Mouse (Mus musculus): ENCODE data around the gene Kcnj10.

Gene Kcnj10

DNA sequence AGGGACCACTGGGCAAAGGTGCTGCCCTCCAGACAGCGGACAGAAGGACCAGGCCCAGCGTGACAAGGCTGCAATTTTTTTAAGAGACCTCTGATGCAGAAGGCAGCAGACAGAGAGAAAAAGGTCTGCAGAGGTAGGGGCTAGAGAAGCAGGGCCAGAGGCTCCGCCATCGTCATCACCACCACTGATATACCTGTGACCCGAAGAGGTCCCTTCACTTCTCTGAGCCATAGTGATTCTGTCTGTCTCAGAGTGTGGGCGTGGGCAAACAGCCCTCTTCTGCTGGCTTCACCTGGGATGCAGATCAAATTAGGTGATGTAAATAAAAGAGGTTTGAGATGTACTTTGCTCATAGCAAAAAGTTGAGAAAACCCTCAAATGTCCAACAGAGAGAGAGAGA, 11.4 kb upstream of the Kcnj10 start:
- no peak for DNase-seq (ENCODE audit: low read depth, low spot score)

DNA sequence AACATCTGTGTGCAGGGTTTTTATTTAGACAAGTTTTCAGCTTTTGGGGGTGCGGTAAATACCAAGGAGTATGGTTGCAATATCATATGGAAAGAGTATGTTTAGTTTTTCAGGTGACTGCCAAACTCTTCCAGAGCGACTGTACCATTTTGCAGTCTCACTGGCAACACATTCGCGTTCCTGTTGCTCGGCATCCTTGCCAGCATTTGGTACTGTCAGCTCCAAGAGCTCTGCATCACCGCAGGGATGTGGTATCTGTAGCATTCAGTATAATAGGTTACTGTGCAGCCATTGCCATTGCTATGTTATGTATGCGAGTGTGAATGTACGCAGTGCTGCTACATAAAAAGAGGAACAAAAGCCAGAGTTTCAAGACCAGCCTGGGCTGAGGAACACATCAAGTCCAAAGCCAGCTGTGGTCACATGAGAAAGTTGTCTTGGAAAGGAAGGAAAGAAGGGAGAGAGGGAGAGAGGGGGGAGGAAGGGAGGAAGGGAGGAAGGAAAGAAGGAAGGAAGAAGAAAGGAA, 9.5 kb upstream of the Kcnj10 start:
- no peak for DNase-seq (ENCODE audit: low read depth, low spot score)

DNA sequence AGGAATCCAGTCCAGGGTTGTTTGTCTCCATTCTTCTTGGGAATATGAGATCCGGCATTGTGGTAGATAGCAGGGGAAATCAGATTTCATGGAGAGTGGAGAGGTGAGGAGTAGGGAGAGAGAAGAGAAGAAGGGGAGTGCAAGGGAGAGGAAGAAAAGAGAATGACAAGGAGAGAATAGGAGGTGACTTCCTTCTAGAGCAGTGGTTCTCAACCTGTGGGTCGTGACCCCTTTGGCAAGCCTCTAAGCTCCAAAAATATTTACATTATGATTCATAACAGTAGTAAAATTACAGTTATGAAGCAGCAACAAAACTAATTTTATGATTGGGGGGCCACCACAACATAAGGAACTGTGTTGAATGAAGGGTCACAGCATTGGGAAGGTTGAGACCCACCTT, 8.1 kb upstream of the Kcnj10 start:
- DNase-seq (ENCODE audit: low read depth, low spot score): no peak

DNA sequence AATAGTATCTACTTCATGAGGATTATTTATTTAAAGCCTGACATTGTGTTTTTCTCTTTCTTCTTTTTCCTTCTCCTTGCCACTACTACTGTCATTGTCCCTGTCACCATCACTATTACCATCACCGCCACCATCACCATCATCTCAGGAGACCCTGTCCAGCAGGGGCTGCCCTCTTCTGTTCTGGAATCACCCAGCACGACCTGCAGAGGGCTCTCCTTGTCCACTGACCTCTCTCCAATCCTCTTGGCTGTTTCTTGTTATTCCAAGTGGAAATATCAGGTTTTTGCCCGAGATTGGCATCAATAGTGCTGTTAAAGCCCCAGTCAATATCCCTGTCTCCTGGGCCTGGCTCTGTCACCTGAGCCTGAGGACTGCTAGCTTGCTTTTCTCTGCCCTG, 7.5 kb upstream of the Kcnj10 start:
- no peak for DNase-seq (ENCODE audit: low read depth, low spot score)

DNA sequence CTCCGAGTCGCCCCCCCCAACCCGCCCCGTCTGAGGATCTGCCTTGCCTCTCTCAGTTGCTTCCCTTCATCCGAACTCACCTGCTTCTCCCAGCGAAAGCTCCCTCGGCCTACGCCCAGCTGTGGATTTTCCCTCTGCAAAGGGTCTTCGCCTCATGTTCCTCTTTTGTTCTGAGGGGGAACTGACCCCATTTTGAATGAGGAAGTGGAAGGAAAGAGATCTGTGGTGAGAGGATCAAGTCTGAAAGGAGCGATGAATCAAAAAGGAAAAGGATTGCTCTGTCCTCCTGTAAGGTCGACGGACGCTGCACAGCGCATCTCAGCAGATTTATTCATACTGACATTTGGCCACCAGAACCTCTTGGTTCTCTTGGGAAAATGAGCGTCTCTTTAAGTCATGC, 5.2 kb upstream of the Kcnj10 start:
- DNase-seq (ENCODE audit: low read depth, low spot score): no peak

DNA sequence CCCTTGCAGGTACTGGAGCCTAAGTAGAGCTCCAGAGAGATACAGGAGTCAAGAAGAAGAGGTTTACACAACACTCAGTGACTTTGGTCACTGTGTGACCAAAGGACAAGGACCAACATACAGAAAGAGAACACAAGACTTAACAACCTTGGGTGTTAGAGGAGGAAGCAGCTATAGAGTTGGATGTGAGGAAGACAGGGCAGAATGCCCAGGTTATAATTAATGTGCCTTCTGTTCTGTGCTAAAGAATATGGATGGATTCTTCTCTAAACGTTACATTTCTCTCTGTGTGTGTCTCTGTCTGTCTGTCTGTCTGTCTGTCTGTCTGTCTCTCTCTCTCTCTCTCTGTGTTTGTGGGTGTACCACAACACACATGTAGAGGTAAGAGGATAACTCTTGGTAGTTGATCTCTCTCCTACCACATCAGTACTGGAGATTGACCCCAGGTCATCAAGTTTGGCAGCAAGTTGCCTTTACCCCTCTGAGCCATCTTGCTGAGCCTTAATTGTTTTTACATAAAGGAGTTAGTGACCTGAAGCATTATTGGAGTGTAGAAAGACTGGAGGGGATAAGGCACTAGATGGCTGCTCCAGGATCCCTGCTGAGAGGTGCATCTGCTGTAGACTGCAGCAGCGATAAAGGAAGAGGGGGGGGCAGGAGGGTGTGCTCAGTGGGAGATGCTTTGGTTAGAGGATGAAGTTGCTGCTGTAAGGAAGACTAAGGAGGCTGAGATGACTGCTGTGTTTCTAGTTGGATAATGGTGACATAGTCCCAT, 3.4 kb upstream of the Kcnj10 start:
- DNase-seq (ENCODE audit: low read depth, low spot score): no peak

DNA sequence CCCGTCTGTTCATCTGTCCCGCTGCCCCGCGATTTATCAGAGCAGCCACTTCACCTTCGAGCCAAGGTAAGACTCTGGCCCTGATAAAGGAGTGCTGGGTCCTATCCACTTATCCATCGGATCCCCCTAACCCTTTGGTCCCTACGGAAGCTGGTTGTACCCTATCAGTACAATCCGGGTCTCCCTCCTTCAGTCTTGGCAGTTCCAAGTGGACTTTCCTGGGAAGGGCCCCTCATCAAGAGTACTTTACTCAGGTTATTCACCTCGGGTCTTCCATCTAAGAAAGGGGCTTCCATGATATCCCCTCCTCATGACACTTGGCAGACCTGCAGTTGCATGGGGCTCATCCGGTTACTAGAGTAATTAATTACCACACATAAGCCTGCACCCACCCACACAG, 376 bp downstream of the Kcnj10 start:
- no peak for DNase-seq (ENCODE audit: low read depth, low spot score)

DNA sequence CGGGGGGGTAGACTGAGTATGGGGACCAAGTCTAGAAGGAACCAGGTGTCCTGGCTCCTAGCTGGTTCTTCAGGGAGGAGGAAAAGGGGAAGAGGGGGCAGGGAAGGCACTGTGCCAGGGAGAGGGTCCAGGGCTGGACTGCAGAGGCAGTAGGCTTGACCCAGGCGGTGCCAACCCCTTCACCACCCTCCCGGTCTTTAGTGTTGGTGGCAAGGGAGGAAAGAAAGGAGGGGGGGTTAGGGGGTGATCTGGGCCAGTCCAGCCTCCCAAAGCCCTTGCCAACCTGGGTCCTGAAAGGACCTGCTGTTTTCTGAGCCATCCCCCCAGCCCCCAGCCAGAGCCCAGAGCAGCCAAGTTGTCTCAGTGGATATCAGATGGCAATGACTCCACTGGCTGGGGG, 1.7 kb downstream of the Kcnj10 start:
- peak; percentile 59 for DNase-seq (ENCODE audit: low read depth, low spot score)

DNA sequence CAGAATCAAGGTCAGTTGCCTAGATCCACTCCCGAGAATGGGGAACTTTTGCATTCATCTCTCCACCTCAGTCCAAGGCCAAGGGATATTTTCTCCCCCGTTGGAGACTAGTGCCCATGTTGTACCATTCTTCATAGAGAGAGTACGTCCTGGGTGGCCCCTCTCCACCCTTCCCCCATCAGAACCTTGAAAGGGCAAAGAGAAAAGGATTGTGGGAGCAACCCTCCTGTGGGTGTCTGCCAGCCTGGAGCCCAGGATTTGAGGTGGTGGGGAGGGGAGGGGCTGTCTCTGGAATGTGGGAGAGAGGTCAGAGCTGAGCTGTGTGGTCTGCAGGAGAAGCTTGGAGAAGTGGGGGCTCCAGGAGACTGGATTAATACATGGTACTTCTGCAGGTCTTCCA, 2.9 kb downstream of the Kcnj10 start:
- no peak for DNase-seq (ENCODE audit: low read depth, low spot score)

DNA sequence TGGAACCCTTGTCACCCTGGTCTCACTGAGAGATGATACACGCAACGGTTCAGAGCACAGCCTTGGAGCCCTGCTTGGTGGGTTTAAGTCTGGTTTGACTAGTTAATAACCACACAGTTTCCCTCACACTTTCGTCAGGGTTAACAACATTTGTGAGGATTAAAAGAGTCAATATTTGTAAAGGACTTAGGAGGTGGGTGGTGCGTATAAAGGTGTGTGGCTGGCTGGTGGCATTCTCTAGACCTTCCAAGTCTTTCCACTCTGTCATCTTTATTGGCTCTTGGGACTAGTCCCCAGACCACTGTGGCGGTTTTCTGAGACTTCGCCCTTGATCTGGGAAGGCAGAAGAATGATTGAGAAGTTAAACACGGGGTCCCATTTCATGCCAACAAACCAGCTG, 3.8 kb downstream of the Kcnj10 start:
- no peak for DNase-seq (ENCODE audit: low read depth, low spot score)

DNA sequence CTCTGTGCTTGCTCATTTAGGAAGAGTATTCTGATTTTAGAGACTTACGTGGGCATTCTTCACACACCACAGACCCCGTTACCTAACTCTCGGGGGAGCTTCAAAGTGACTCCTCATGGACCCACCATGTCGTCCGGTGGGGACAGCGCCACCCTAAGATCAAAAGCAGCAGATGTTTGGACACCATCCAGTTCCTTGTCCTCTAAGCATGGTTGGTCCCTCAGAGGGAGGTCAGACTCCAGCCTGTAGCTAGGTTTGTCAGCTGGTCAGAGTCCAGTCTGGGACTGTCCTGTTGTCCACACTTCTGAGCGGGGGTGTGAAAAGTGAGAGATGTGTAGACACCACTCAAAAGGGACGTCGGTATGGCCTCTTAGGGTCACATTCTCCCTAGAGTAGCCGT, 5.7 kb downstream of the Kcnj10 start:
- DNase-seq (ENCODE audit: low read depth, low spot score): no peak

DNA sequence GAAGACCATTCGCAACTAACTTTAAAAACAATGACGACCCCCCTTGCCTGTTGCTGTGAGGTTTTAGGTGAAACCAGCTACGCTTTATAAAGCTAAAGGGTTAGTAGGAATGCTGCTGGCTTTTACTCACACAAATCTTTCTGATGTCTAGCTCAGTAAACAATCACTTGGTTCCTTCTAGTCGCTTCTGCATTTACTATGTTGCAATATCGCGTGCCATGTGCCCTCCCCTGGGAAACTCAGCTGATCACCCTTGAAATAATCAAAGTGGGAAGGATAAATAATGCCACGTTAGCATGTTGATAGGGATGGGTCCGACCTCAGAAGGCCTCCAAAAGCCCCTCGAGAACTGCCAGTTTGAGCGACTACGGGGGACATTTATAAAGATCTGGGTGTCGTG, 6.4 kb downstream of the Kcnj10 start:
- DNase-seq (ENCODE audit: low read depth, low spot score): no peak

DNA sequence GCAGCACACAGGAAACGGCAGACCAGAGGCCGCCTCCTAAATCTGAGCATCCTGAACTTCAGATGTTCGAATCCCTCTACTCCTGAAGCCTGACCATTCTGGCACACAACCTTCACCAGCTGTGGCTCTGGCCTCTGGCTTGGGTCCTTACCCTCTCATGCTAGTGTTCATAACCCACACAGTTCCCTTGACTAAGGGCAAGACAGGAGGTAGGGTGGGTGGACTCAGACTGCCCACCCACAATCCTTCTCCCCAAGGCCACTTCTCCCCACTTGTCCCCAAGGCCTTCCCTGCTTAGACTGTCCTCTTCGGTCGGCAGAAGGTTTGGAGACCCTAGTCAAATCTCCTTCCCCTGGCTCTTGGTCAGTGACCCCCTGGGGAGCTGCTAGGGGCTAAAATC, 8.5 kb downstream of the Kcnj10 start:
- DNase-seq (ENCODE audit: low read depth, low spot score): no peak

DNA sequence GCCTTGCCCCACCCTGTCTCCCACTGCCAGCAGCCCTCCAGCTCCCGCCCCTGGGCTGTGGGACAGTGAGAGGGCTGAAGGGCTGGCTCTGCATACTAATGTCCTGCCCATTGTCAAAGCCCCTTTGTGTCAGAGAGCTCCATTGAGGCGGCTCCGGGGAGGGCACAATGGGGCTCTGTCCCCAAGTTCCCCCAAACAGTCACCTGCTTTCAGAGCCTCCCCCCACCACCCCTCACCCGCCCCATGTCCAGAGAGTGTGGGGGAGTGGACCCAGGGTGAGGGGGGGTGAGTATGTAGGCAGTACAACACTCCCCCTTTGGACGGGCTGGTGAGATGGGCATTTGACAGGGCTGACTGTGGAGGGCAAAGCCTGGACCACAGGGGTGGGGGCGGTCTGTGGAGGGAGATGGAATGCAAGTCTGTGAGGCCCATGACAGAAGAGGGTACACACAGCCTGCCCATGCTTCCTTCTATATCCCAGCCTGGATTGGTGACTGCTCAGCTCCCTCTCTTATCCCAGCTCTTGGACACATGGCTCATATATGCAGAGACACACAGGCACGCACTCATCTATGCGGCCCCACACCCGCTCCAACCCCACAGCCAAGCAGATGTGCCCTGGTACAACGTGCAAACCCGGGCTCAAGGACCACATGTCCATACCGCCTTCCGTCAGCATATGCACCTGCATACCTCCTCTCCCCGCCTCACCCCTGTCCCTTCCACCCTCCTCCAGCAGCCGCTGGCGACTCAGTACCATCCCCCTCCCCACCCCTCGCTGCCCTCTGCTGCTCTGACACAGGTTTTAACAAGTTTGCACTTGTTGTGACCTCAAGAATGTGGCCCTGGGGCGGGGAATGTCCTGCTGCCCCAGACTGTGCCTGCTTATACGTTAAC, 9.2 kb downstream of the Kcnj10 start:
- peak; percentile 74 for DNase-seq (ENCODE audit: low read depth, low spot score)

DNA sequence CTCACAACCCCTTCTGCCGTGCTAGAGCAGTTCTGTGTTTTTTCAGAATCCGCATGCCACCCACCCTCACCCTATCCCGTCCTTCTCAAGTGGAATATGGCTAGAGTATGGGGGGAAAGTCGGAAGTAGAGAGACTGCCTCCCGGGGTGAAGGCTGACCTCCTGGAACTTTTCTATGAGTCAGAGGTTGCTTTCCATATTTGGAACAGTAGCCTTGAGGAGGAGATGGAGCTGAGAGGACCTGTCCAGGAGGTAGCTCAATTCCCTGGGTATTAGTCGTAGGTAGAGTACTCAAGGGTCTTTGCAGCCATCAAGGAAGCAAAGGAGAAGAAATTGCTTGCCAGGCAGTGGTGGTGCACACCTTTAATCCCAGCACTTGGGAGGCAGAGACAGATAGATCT, 11.0 kb downstream of the Kcnj10 start:
- no peak for DNase-seq (ENCODE audit: low read depth, low spot score)

DNA sequence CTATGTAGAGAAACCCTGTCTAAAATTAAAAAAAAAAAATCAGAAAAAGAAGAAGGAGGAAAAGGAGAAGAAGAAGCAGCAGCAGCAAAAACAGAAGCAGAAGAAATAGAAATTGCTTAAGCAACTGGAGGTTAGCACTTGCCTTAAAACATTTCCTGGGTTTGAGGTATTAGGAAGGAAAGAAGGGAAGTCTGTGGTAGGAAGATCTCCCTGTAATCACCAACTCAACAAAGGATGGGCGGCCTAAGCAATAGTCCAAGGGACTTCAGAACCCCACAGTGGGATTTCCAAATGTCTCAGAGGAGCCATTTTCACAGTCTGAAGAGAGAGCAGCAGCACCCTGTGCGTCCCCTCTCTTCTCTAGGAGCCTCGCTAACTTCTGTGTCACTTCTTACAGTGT, 11.4 kb downstream of the Kcnj10 start:
- DNase-seq (ENCODE audit: low read depth, low spot score): no peak

DNA sequence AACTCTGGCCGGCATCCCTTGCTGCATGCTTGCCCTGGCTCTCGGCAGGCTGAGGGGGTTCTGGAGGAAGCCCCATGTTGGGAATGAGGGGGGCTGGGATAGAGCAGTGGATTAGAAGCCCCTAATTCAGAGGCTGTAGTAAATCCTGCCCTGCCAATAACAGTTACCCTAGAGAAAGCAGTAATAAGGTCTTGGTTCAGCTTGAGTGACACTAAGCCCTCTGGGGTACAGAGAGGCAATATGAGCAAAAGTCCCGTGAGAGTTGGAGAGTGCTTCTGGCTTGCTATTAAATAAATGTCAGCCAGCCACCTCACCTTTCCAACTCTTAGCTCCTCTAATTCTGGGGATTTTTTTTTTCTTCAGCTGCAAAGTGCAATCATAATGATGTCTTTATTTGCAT, 14.3 kb downstream of the Kcnj10 start:
- no peak for DNase-seq (ENCODE audit: low read depth, low spot score)

DNA sequence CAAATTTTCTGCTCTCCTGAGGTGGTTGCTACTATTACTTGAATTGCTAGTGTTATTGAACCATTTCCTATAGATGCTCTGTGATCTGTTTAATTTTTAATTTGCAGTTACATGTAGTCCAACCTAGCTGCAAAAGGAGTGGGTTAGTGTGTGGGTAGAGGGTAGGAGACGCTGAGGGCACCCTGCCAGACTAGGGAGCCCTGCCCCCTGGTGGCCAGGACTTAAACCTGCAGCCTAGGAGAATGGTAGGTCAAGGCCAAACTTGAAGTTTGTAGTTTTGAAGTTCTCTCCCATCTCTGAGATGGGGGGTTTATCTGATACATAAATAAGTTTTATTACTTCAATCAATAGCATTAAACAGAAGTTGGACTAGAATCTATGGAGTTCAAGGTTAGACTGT, 16.5 kb downstream of the Kcnj10 start:
- no peak for DNase-seq (ENCODE audit: low read depth, low spot score)

DNA sequence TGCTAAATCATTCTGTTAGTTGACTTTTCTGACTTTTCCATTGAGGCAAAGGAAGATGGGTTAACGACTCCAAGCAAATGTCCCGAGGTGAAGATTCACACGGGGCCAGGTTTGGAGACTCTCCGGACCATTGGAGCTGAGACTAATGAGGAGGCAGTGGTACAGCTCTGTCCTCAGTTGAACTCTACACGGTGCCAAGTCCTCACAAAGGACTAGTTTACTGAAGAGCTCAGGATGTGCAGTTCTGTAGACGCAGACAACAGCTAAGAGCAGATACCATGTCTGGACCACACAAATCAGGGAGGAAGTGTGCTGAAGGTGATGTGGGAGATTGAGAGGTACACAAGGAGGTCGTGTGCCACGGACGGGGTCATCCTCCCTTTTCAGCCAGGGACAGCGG, 17.3 kb downstream of the Kcnj10 start:
- no peak for DNase-seq (ENCODE audit: low read depth, low spot score)

DNA sequence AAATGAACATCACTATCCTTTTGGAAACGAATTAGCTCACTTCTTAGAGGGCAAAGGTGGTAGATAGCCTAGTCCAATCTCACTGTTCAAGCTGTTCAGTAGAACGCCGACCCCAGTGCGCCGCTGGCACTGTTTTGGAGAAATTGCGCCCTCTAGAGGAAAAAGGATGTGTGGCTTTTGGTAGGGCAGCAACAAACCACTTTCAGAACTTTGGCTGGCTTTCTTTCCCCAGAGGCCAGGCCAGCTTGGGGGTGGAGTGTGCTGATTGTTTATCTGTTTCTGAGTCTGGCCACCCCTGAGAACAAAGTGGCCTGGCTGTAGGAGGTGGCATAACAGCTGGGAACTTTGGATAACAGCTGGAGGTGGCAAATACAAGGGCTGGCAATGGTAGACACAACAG, 23.7 kb downstream of the Kcnj10 start:
- DNase-seq (ENCODE audit: low read depth, low spot score): no peak

DNA sequence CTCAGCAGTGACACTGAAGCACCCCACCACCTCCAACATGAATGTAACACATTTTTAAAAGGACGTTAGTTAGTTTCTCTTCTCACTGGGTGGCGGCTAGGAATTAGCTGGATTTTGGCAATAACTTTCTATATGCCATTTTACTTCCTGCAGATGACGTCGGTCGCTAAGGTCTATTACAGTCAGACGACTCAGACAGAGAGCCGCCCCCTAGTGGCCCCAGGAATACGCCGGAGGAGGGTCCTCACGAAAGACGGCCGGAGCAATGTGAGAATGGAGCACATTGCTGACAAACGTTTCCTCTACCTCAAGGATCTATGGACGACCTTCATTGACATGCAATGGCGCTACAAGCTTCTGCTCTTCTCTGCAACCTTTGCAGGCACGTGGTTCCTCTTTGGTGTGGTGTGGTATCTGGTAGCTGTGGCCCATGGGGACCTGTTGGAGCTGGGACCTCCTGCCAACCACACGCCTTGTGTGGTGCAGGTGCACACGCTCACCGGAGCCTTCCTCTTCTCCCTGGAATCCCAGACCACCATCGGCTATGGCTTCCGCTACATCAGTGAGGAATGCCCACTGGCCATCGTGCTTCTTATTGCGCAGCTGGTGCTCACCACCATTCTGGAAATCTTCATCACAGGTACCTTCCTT, 27.9 kb downstream of the Kcnj10 start:
- DNase-seq (ENCODE audit: low read depth, low spot score): no peak

DNA sequence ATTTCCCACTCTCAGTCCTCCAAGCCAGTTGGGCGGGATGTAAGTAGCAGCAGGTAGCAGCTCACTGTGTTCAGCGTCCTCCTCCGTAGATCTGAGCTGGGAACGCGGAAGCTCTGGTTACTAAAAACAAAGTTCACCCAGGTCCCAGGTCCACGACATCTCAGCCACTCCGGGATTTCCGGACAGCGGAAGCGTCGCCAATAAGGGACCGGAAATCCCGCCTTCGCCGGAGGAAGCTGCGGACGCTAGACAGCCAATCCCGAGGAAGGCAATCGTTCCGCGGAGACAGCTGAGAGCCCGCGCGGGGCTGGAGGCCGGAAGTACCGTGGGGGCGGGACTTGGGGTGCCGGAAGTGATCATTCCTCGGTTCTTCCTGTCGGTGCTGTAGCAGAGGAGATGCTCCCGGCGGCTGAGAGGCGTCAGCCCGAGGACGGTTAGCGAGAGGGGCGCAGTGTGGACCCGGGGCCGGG, 35.2 kb downstream of the Kcnj10 start, which contains the start of gene Pigm:
TSS of gene Pigm (plus strand) at position 349 of the 470 bp plus-strand sequence.
- peak; percentile 95 for DNase-seq (ENCODE audit: low read depth, low spot score)
